Mouse (Mus musculus): ENCODE results near the gene Abcd2.

Abcd2 gene

DNA sequence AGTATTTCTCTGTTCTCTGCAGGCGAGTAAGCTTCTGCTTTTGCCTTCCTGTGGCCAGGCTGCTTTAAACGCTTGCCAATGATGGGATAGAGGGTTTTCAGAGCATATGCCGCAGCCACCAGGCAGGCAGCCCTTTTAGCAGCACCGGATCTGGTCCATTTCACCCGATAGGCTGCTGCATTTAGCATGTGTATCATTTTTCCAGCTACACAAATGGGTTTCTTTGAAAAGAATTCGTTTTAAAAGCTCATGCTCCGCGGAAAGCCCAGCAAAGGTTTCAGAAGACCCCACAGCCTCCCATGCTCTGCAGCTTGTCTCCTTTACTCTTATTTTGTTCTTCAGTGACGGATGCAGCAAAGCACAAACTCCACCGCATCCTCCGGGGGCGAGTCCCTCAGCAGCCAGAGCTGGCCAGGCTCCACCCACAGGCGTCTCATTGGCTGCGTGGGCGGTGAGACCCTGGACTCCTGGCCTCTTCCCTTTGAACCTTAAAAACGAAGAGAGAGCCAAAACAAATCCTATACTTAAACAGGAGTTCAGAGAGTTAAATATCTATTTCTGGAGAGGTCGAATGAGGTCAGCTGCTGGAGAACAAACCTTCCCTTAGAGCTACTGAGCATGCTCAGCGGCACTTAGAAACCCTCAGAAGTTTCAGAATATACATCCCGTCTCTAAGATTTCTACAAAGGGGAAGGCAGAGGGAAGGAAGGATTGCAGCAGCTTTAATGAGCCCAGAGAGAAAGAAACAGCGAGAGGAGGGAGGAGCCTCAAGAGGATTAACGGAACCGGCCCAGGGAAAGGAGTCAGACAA lies at the start of gene Abcd2:
TSS of gene Abcd2 (minus strand) at position 388 of the 811 bp plus-strand sequence.
- peak; percentile 51 to 68 for DNase-seq (ENCODE audit: low spot score in 2 of 2)

DNA sequence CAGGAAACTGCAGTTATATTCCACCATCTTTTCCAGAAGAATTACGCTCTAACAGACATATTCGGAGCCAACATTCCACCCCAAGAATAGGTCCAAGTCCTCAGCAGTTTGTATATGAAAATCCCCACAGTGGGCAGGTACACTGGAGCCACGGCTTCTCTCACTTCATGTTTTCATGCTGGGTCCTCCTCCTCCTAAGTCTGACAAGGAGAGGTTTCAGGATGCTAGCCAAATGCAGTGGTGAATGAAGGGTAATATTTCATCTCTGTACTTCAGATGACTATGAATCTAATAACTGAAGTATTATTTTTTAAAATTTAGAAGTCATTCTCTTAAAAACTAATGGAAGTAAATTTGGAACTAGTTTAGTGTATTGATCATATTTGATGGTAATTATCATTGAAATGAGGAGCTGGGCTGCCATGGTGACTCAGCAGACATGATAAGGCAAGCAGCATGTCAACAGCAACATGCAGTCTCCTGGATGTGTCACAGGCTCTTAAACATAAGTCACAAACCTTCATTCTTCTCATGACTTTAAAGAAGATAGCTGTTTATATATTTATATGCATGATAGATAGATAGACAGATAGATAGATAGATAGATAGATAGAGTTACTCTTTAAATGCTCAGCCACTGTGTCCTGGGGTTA lies 49.2 kb upstream of the Abcd2 start:
- no peak for DNase-seq (ENCODE audit: low spot score in 2 of 2)

DNA sequence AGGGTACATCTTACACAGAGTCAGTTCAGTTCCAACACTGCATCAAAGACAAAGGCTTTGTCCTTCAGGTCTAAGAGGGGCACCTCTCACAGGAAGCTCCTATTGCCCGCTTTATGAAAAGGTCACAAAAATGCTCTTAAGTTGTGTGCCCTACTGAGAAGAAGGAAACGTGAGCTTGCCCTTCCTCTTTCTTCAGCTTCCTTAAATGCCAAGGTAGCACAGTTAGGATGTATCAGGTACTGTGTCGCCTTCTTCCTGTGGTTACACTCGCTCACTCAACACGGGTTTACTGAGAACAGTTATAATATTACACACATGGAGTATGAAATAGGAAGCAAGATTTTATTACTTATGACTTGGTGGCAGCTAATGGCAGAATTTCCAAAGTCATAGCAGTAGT lies 45.7 kb upstream of the Abcd2 start:
- no peak for DNase-seq (ENCODE audit: low spot score in 2 of 2)

DNA sequence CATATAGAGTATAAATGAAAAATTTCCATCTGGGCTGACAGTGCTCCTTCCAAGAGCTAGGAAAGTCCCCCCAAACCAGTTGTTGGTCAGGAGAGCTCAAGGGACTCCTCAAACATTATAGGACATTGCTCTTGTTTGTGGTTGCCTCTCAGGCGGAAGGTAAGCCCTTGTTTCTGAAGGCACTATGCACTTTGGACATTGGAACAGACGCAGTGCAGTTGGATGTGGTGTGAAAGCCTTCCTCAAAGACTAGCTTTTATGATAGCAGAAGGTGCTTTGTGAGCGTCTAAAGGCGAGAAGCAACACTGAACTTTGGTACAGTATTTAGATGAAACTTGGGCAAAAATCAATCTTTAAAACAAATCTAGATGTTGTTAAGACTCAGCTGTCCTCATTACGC lies 14.9 kb upstream of the Abcd2 start:
- no peak for DNase-seq (ENCODE audit: low spot score in 2 of 2)

DNA sequence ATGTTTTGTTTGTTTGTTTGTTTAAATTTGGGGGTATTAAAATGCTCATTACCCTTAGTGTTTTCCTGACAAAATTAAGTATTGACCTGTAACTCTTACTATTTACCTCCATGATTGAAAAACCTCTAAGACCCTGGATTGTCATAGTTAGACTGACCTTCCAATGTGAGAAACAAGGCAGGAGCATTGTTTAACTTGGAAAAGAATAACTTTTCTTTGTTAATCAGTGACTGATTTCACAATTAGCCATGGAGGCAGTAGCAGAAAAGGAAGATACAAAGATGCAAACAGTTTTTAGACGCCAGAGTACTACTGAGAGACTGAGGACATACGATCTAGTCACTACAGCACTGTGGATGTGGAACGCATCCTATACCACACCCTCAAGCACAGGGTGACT lies 11.9 kb upstream of the Abcd2 start:
- DNase-seq (ENCODE audit: low spot score in 2 of 2), result no peak

DNA sequence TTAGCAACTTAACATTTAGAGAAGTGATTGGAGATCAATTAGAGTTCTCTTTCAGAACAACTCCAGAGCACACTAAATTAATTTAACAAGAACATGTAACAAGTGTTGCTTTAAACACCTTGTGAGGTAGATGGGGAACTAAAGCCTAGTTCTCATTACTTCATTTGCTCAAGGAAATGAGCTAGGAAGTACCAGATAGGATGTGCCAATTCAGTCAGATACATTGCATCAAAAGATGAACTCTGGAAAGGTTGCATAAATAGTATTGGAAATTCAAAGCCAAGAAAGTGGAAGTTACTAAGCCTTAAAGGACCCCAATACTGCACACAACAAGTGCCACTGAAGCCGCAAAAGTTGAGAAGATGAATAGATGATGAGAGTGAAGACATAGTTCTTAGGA lies 10.9 kb upstream of the Abcd2 start:
- DNase-seq (ENCODE audit: low spot score in 2 of 2), result no peak

DNA sequence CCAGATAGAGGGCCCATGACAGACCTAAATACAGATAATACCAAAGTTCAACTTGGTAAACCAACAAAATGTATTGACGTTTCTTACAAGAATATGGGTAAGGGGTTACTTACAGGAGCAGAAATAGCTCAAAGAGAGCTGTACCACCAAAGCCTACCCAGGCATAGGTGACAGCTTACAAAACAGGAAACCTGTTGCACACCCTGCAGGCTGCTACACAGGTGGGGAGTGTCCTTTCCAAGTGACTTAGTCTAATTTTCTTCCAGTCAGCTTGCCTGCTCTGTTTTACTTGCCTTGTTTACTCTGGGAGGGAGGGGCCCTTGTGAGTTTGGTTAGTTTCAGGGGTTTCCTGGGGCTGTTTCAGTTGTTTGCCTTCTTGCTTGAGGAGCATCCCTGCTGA lies 9.2 kb upstream of the Abcd2 start:
- no peak for DNase-seq (ENCODE audit: low spot score in 2 of 2)

DNA sequence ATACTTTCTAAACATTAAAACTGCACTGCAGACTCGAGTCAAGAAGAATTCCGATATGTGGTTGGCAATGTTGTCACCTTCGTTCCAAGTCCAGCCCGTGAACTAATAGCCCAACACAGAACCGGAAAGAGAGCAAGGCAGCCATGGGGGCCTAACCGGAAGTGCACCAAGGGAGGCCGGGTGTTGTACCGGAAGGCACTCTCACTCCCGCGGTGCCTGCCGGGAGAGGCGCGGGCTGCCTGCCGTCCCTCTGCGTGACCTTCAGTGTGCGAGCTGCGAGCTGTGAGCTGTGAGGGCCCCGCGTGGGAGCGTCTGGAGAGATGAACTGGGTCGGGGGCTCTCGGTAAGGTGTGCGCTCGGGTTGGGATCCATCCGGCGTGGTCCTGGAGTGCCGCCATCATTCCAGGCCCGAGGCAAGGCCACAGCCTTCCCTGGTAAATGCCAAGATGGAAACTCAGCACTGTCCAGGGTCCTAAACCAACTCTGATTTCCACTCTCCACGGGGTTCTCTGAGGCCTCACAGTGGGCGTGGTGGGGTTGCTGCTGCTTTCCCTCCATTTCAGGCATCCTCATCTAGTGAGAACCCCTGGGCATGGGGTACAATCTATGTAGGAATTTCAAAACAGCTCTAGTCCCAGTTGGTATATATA lies 7.8 kb upstream of the Abcd2 start, which contains the start of gene CN725425:
TSS of gene CN725425 (plus strand) at position 239 of the 650 bp plus-strand sequence.
- DNase-seq (ENCODE audit: low spot score in 2 of 2), result no peak

DNA sequence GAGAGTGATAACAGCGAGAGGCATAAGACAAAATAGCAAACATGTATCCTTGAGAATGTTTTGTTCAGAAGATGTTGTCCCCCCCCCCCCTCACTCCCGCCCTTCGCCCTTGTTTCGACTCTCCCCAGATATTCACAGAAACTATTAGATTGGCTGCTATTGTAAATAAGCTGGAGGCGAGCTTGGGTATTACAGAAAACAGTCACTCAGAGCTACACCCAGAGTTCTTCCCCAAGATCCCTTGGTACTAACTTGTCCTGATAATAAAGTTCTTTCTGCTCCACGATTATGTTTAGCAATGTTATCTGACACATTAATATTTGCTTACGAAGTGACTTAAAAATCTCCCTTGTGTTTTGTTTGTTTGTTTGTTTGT lies 612 bp upstream of the Abcd2 start:
- DNase-seq (ENCODE audit: low spot score in 2 of 2), result no peak

DNA sequence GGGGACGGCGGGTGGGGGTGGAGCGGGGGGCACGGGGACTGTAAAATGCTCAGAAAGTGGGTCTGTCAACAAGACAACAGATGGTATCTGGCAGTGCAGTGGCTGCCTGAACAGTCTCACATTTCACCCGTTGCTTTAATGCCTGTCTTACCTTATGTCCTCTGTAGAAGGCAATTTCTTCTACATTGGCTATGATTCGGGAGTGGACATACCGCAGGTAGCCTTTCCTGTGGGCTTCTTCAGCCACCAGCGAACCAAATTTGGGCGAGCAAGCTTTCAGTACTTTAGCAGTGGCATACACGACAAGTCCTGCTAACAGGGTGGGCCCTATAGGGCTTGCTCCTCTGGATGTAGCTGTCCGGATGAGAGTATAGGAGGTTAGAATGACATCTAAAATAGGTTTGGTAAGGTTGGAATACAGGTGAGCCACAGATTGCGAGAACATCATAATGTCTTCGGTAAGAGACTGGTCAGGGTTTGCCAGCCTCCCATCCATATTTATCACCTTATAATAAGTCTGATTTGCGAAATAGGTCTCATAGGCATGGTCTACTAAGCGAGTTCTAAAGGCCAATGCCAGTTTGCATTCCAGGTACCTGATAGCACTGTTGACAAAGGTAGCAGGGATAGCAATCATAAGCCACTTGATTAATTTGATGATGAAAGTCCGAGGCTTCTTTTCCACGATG lies 936 bp downstream of the Abcd2 start:
- DNase-seq (ENCODE audit: low spot score in 2 of 2), result no peak

DNA sequence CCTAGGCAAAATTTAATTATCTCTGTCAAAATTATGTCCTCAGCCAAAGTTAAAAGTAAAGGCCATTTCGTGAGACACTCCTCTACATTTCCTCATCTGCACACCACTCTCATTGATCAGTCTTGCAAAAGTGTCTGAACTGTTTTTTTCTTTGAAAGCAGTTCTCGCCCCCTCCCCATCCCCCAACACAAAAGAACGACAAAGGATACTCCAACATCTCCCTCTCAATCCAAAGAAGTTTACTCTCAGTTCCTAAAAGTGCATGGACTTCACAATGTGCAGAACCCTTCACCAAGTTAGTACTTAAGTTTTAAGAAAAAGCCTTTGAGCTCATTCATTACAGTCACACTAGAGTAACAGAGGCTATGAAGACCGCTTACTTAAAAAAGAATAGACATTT lies 1.6 kb downstream of the Abcd2 start:
- no peak for DNase-seq (ENCODE audit: low spot score in 2 of 2)

DNA sequence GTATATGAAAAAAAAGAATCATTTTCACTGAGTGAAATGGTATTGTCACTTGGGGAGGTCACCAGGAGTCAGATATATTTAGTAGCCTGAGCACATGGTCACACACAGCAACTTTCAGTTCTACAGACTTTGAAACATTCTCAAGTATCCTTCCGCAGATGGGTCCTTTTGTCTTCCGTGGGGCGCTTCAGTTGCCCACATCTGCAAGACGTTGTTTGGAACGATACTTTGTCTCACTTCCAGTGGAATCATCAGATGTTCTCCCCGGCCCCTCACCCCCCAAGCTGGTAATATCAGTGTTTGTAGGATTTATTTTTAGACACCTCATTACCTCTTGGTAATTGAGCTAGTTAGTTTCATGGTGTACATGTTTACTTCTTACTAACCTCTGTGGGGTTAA lies 5.2 kb downstream of the Abcd2 start:
- DNase-seq (ENCODE audit: low spot score in 2 of 2), result no peak

DNA sequence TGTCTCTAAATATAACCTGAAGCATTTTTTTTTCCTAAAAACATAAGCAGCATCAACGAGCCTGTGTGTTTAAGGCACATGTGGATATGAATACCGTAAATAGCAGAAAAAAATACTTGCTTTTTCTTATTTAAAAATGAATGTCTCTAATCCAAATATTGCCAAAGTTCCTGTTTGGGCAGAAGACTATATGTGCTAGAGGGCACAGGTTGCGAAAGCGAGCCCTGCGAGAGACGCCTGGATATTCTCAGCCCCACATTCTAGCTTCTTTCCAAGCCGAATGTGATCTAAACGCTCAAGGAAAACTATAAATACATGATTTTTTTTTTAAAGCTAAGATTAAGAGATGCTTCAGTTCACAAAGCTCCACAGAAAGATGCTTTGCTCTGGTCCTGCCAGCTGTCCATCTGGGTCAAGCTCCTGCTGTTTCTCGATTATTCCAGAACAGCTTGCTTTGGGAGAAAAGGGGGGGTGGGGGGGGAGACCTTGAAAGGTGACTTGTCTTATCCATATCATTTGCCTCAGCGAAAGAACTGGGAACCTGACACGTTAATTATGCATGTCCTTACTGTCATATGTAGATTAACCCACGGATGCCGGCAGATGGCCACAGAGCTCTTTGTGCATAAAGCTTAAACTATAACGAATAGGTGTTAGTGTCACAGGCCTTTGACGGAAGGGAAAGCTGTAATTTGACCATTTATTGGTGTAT lies 11.5 kb downstream of the Abcd2 start:
- DNase-seq (ENCODE audit: low spot score in 2 of 2), result no peak

DNA sequence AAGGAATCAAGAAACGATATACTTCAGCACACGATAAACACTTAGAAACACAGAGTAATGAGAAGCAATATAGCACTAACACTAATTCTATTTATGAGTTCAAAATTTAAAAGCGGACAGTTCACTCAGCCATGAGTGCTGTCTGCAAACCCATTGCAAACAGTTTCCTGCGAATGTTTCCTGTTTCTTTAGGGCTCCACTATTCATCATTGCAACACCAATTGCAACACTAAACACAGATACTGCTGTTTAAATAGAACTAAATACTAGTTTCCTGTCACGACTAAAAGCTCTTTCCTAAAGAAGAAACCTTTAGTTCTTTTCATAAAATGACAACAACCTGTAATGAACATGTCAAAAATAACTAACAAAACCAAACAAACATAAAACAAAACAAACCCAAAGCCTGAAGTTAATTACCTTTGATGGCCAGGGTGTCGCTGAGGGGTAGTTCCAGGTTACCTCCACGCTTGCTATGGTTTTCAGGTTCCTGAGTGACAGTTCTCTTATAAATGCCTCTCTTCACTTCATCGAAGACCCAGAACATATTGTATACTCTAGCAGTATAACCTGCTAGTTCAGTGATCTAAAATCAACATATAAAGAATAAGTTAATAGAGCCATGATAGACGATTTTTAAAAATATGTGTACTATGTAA lies 12.8 kb downstream of the Abcd2 start:
- DNase-seq (ENCODE audit: low spot score in 2 of 2), result no peak

DNA sequence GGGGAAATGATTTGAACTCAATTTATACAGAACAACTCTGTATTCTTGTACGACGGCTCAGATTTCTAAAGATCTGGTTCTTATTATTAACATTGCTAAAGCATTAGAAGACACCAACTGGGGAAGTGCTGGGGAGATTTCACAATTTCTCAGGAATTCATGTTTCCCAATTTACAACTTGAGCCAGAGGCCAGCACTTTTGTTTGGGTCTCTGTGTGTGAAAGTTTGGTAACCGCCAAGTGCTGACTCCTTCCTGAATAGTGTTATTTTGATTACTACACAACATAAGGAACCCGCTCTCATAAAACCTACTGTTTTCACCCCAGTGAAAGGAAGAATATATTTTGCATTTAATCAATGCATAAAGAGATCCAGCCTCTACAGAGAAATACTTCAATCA lies 19.4 kb downstream of the Abcd2 start:
- no peak for DNase-seq (ENCODE audit: low spot score in 2 of 2)

DNA sequence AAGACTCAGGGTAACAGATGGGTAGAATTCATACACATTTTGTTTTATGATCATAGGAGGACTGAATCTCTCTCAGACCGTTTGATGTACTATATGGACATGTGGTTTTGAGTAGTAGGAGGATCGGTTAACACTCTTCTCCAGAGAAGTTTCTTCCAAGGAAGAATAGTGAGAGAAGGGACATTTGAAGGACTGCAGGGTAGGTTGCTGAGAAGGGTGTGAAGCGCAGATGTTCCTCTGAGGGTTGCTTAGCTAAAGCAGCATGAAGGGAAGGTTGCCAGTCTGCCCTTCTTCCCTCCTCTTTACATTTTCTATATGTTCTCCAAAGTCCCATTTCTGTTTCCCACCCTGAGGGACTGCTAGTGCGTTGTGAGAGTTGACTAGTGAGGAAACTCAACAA lies 20.3 kb downstream of the Abcd2 start:
- DNase-seq (ENCODE audit: low spot score in 2 of 2), result no peak

DNA sequence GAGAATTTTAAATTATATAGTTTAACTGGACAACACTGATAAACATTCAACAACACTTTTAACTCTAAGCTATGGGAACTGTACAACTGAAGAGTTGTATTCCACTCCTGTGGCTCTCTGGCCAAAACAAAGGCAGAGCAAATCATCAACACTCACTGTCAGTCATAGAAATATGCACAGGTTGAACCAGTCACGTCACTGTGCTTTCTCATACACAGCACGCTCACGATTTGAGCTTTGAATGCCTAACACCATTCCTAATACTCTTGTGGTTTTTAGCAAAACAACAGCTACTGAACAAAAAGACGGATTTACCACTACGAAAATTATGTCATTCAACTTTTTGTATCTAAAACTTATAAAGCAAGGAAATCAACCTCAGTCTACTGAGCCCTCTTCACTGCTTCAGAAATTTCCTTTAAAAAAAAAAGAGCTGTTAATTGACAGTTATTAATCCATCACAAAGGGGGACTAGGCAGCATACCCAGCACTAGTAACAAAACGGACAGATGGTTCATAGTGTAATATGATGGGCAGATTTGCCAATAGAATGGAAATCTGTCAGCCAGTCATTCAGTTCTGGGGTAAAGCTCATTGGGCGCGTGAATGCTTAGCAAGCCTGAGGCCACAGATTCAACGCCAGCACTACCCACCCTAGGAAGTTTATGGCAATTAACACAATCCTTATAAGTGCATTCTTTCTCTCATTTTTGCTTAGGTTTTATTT lies 20.8 kb downstream of the Abcd2 start:
- DNase-seq (ENCODE audit: low spot score in 2 of 2), result no peak

DNA sequence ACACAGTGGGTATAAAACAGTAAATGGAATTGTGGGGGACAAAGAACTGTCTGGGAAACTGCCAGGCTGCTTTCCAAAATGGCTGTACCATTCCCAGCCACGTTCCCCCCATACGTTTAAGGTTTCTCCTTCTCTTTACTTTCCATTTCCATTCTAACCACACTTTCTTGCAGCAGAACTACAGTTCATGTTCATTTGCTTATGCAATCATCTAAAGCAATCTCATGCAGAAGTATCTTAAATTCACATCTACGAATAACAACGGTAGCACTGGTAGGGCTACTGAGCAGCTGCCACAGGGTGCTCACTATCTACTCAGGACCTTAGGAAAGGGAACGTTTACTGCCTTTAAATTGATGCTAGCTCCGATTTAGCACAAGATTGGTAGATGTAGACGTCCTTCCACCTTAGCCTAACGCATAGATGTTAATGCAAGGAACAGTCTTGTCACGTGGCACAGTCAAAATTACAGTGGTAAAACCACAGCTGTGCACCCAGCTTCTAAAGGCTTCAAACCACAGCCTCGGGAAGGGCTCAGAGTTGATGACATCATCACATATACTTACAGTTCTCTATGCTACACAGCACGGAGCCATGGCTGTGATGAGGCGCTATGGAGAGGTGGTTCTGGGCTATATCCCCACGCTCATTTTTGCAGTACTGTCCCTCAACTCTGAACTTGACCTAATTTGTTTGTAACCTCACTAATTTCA lies 23.6 kb downstream of the Abcd2 start:
- no peak for DNase-seq (ENCODE audit: low spot score in 2 of 2)

DNA sequence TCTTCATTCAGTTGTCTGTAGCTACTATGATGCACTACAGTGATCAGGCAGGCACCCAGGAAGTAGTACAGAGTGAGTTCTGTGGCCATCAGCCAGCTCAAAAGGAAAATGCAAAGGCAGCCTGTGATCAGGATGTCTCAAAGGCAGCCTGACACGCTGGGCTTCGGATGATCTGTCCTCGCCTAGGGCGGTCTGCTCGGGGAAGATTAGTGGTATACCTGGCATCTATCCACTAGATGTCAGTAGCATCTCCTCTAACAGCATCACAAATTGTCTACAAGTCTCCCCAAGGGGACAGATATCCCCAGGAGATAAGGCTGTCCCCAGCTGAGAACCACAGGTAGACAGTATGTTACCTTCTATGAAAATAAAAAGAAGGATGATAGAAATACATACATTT lies 26.6 kb downstream of the Abcd2 start:
- no peak for DNase-seq (ENCODE audit: low spot score in 2 of 2)

DNA sequence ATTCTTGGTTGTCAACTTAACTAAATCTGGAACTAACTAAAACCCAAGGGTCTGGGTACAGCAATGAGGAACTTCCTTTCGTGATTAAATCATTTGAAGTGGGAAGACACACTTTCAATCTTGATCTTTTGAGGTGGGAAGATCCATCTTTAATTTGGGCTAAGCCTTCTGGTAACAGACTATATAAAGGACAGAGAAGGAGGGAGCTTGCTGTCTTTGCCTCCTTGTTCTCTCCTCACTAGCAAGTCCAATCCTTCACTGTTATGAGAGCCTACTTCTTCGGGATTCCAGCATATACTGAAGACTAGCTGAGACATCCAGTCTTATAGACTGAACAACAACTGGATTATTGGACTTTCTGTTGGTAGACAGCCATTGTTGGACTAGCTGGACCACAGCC lies 28.1 kb downstream of the Abcd2 start:
- DNase-seq (ENCODE audit: low spot score in 2 of 2), result no peak
